Mouse (Mus musculus) myocyte (in vitro differentiated cells): ENCODE measurements at regions not wholly inside any gene's neighbourhood (a gene's known extent, or its start where the extent isn't known, plus 50 kb on each side); places are given as distances from the start of the nearest gene placed in this dataset.

Experiments
- MAX ChIP-seq: IDR thresholded peaks from one replicate; pipeline ENCODE4 v1.6.1; 2011; ENCODE audit warnings: low read depth, mild to moderate bottlenecking, control low read depth
- POLR2A ChIP-seq: IDR thresholded peaks from one replicate; pipeline ENCODE4 v1.6.1; 2011; ENCODE audit warnings: low read depth, mild to moderate bottlenecking, control low read depth, moderate library complexity; ENCODE audit not compliant: insufficient read length
- POLR2AphosphoS2 ChIP-seq: IDR thresholded peaks from one replicate; pipeline ENCODE4 v1.6.1; 2011; ENCODE audit warnings: low read depth, control low read depth; ENCODE audit not compliant: insufficient read length
- SRF ChIP-seq: IDR thresholded peaks from one replicate; pipeline ENCODE4 v1.6.1; 2011; ENCODE audit warnings: low read depth; ENCODE audit not compliant: control insufficient read depth, insufficient read length

- no peak for TF ChIP-seq POLR2A
- no peak for TF ChIP-seq POLR2AphosphoS2
- no peak for TF ChIP-seq MAX
- no peak for TF ChIP-seq SRF
These were observed 162.0 kb downstream of the Abcc12 start for GRCm38 (mm10) chr8:86418414-86418981.
